Mouse (Mus musculus): ENCODE measurements at regions not wholly inside any gene's neighbourhood (a gene's known extent, or its start where the extent isn't known, plus 50 kb on each side); places are given as distances from the start of the nearest gene placed in this dataset.
"Not testable (repeated sequence)": the region's sequence is repeated elsewhere in the genome, so short reads cannot be mapped to it uniquely, and the experiment has no call there.

DNA sequence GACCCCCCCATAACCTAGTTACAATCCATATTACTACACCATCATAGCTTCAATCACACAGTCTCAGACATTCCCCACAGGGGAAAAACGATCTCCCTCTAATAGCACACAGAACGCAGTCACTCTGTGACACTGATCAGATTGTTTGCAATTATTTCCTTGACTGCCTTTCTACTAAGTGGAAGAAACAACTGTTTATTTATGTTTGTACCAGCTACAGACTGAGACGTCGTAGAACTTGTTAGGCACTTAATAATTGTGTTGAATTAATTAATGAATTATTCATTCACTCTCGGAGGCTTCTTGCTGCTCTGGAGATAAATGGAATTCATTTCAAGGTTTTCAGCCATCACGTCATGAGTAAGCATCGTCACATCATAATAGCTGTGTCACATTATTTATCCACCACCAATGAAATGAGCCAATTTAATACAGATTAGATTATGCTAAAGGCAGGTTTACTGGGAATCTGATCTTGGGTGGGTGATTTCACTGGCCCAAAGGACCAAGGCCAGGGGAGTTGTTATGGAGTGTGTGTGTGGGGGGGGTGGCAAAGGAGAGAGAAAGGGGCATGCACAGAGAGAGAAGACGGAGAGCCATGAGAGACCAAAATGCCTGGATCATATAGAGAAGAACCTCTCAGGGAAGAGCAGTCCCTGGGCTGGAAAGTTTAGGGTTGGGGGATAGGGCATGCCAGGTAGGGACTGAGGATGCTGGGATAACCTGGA, 355.7 kb upstream of the Zwint start:
- no peaks in the 10 kb centered on the region for H3K36me3 ChIP-seq
- H3K4me2 ChIP-seq, result no peak overlapping the region
- no peak overlapping the region for H3K27ac ChIP-seq (replicated peaks)
- no peaks in the 10 kb centered on the region for H3K4me1 ChIP-seq
- WGBS, result 34% methylated on average over 8 of the region's 8 CpGs
- ATAC-seq (ENCODE audit: low FRiP score), result peak; percentile 41; the same call in 1 of the 2 replicates
- H3K27me3 ChIP-seq (replicated peaks), result no peaks in the 10 kb centered on the region
- H3K9ac ChIP-seq (replicated peaks), result no peak overlapping the region
- H3K9me3 ChIP-seq (replicated peaks), result no peaks in the 10 kb centered on the region
- no peak overlapping the region for H3K4me3 ChIP-seq (replicated peaks)

- ATAC-seq (ENCODE audit: low FRiP score); H3K27ac ChIP-seq (replicated peaks); H3K36me3 ChIP-seq; H3K9me3 ChIP-seq (replicated peaks); H3K27me3 ChIP-seq (replicated peaks); H3K4me1 ChIP-seq; H3K9ac ChIP-seq (replicated peaks); H3K4me2 ChIP-seq; H3K4me3 ChIP-seq (replicated peaks): not testable (repeated sequence)
- WGBS, result 91% methylated on average over 23 of the region's 23 CpGs
These were observed 345.6 kb upstream of the Zwint start for GRCm38 (mm10) chr10:72309045-72309444.

- H3K4me2 ChIP-seq, result no peak overlapping the region
- no peaks in the 10 kb centered on the region for H3K9me3 ChIP-seq (replicated peaks)
- no peak overlapping the region for H3K9ac ChIP-seq (replicated peaks)
- H3K4me3 ChIP-seq (replicated peaks), result no peak overlapping the region
- H3K36me3 ChIP-seq, result no peaks in the 10 kb centered on the region
- 67% methylated on average over 4 of the region's 4 CpGs for WGBS
- no peaks in the 10 kb centered on the region for H3K4me1 ChIP-seq
- H3K27ac ChIP-seq (replicated peaks), result no peak overlapping the region
- no peak for ATAC-seq (ENCODE audit: low FRiP score)
- no peaks in the 10 kb centered on the region for H3K27me3 ChIP-seq (replicated peaks)
These were observed 336.3 kb upstream of the Zwint start for GRCm38 (mm10) chr10:72318308-72318707.

GRCm38 (mm10) chr10:72320307-72320706, 334.3 kb upstream of the Zwint start:
- H3K4me2 ChIP-seq, result no peak overlapping the region
- H3K9me3 ChIP-seq (replicated peaks), result no peaks in the 10 kb centered on the region
- no peaks in the 10 kb centered on the region for H3K36me3 ChIP-seq
- no peak for ATAC-seq (ENCODE audit: low FRiP score)
- no peaks in the 10 kb centered on the region for H3K27me3 ChIP-seq (replicated peaks)
- H3K4me1 ChIP-seq, result no peaks in the 10 kb centered on the region
- 85% methylated on average over 4 of the region's 4 CpGs for WGBS
- no peak overlapping the region for H3K9ac ChIP-seq (replicated peaks)
- no peak overlapping the region for H3K4me3 ChIP-seq (replicated peaks)
- H3K27ac ChIP-seq (replicated peaks), result no peak overlapping the region

DNA sequence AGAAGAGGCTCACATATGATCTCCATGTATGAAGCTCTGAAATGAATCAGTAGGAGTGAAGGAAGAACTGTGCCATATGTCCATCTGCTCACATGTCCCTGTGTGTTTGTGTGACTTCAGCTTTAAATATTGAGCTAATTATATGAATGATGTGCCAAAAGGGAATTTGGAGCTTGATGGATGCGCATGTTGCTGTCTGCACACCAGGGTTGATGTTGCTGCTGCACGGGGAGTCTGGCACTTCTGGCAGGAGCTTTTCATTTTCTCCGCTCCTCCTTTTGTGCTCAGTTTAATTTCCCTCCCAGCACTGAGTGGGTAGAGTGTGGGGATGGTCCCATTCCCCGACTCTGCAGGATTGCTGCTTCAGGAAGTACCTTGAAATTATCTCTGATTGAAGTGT, 328.0 kb upstream of the Zwint start:
- Histone ChIP-seq H3K27me3 (replicated peaks) (no peaks in the 10 kb centered on the region), H3K4me3 (replicated peaks) (no peak overlapping the region), H3K4me2 (no peak overlapping the region), H3K9me3 (replicated peaks) (no peaks in the 10 kb centered on the region), H3K4me1 (peaks cover 5% of the 10 kb centered on the region), H3K27ac (replicated peaks) (no peak overlapping the region), H3K9ac (replicated peaks) (no peak overlapping the region), H3K36me3 (no peaks in the 10 kb centered on the region)
- ATAC-seq (ENCODE audit: low FRiP score), result no peak
- WGBS, result 25% methylated on average over 4 of the region's 4 CpGs

- Histone ChIP-seq H3K4me3 (replicated peaks) (no peak overlapping the region), H3K4me2 (no peak overlapping the region), H3K27ac (replicated peaks) (no peak overlapping the region), H3K9ac (replicated peaks) (no peak overlapping the region), H3K9me3 (replicated peaks) (no peaks in the 10 kb centered on the region), H3K4me1 (no peaks in the 10 kb centered on the region), H3K27me3 (replicated peaks) (no peaks in the 10 kb centered on the region), H3K36me3 (no peaks in the 10 kb centered on the region)
- 85% methylated on average over 5 of the region's 5 CpGs for WGBS
- ATAC-seq (ENCODE audit: low FRiP score), result no peak
These were observed 307.4 kb upstream of the Zwint start for GRCm38 (mm10) chr10:72347253-72347652.

GRCm38 (mm10) chr10:72347949-72348663, 306.5 kb upstream of the Zwint start:
- Histone ChIP-seq H3K4me1 (no peaks in the 10 kb centered on the region), H3K27ac (replicated peaks) (no peak overlapping the region), H3K9me3 (replicated peaks) (no peaks in the 10 kb centered on the region), H3K9ac (replicated peaks) (no peak overlapping the region), H3K4me3 (replicated peaks) (no peak overlapping the region), H3K4me2 (no peak overlapping the region), H3K36me3 (no peaks in the 10 kb centered on the region), H3K27me3 (replicated peaks) (no peaks in the 10 kb centered on the region)
- no peak for ATAC-seq (ENCODE audit: low FRiP score)
- WGBS, result 94% methylated on average over 2 of the region's 2 CpGs

DNA sequence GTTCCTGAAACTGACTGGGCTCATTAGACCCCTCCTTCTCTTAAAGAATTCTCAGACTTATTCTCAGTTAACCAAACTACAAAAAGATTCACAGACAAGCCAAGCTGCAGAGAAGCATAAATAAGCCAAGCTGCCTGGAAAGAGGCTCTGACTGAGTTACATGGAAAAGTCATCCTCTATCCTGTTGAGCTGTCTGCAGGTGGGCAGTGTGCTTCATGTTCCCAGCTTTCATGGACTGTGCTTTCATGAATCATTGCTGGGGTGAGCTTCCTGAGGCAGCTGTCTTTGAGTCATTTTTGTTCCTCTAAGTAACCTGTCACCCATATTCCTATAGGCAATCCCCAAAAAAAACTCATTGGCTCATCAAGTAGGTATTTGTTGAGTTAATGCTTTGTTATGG, 301.8 kb upstream of the Zwint start:
- no peaks in the 10 kb centered on the region for H3K36me3 ChIP-seq
- H3K27me3 ChIP-seq (replicated peaks), result no peaks in the 10 kb centered on the region
- no peak overlapping the region for H3K4me3 ChIP-seq (replicated peaks)
- no peak for ATAC-seq (ENCODE audit: low FRiP score)
- no peaks in the 10 kb centered on the region for H3K4me1 ChIP-seq
- no peaks in the 10 kb centered on the region for H3K9me3 ChIP-seq (replicated peaks)
- no peak overlapping the region for H3K27ac ChIP-seq (replicated peaks)
- no peak overlapping the region for H3K9ac ChIP-seq (replicated peaks)
- H3K4me2 ChIP-seq, result no peak overlapping the region

DNA sequence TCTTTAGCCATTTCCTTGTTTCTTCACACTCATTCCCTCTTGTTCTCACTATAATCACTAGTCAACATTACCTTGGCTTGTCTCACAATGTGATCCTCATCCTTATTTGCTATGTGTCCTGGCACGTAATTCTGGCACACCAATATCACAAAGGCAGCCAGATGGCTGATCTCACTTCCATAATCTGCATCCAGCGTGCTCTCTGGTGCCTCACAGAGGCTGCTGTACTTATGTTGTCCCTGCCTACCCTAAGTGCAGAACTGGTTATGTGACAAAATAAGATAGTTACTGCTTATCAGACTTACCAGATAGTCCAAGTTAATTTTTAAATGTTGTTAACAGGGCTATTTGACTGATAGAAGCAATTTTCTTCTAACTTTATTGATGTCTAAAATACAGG, 301.1 kb upstream of the Zwint start:
- WGBS, result 72% methylated on average over 2 of the region's 2 CpGs
- Histone ChIP-seq H3K27ac (replicated peaks) (no peak overlapping the region), H3K9ac (replicated peaks) (no peak overlapping the region), H3K4me3 (replicated peaks) (no peak overlapping the region), H3K27me3 (replicated peaks) (no peaks in the 10 kb centered on the region), H3K4me2 (no peak overlapping the region), H3K4me1 (no peaks in the 10 kb centered on the region), H3K9me3 (replicated peaks) (no peaks in the 10 kb centered on the region), H3K36me3 (no peaks in the 10 kb centered on the region)
- no peak for ATAC-seq (ENCODE audit: low FRiP score)

- H3K36me3 ChIP-seq, result no peaks in the 10 kb centered on the region
- ATAC-seq (ENCODE audit: low FRiP score), result no peak
- H3K9me3 ChIP-seq (replicated peaks), result no peaks in the 10 kb centered on the region
- H3K4me1 ChIP-seq, result no peaks in the 10 kb centered on the region
- no peaks in the 10 kb centered on the region for H3K27me3 ChIP-seq (replicated peaks)
- H3K4me2 ChIP-seq, result no peak overlapping the region
- H3K27ac ChIP-seq (replicated peaks), result no peak overlapping the region
- no peak overlapping the region for H3K4me3 ChIP-seq (replicated peaks)
- no peak overlapping the region for H3K9ac ChIP-seq (replicated peaks)
- 80% methylated on average over 1 of the region's 1 CpGs for WGBS
These were observed 271.3 kb upstream of the Zwint start for GRCm38 (mm10) chr10:72383351-72383750.

DNA sequence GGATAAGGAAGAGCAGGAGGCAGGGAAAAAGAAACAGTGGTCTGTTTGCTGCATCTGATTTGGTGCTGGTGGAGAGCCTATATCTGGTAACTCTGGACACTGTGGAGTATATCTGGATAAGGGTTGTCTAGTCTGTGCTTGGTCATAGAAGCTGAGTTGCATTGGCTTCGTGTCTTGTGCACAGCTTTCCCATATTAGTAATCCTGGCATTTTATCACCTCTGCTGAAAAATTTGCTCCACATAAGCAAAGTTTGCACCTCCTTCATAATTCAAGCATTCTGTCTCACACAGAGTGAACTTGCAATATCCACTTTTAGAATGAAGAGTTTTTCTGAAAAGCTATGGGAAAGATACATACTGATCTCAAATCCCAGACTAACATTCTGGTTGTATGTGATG, 269.8 kb upstream of the Zwint start:
- H3K36me3 ChIP-seq, result no peaks in the 10 kb centered on the region
- WGBS, result 75% methylated on average over 1 of the region's 1 CpGs
- ATAC-seq (ENCODE audit: low FRiP score), result no peak
- H3K9ac ChIP-seq (replicated peaks), result no peak overlapping the region
- no peaks in the 10 kb centered on the region for H3K27me3 ChIP-seq (replicated peaks)
- H3K9me3 ChIP-seq (replicated peaks), result no peaks in the 10 kb centered on the region
- no peak overlapping the region for H3K4me2 ChIP-seq
- H3K27ac ChIP-seq (replicated peaks), result no peak overlapping the region
- no peaks in the 10 kb centered on the region for H3K4me1 ChIP-seq
- H3K4me3 ChIP-seq (replicated peaks), result no peak overlapping the region

- H3K27me3 ChIP-seq (replicated peaks), result no peaks in the 10 kb centered on the region
- WGBS, result 98% methylated on average over 1 of the region's 1 CpGs
- no peak for ATAC-seq (ENCODE audit: low FRiP score)
- no peak overlapping the region for H3K4me2 ChIP-seq
- H3K27ac ChIP-seq (replicated peaks), result no peak overlapping the region
- H3K9me3 ChIP-seq (replicated peaks), result no peaks in the 10 kb centered on the region
- no peaks in the 10 kb centered on the region for H3K4me1 ChIP-seq
- no peak overlapping the region for H3K4me3 ChIP-seq (replicated peaks)
- no peak overlapping the region for H3K9ac ChIP-seq (replicated peaks)
- no peaks in the 10 kb centered on the region for H3K36me3 ChIP-seq
These were observed 263.2 kb upstream of the Zwint start for GRCm38 (mm10) chr10:72391397-72391796.
